Mouse (Mus musculus): ENCODE results near the gene Ecm2. TPM values are rescaled to one million over a fixed set of nuclear protein-coding genes. Genes with fewer than 3 reads are reported as not detected.

Ecm2 gene
- polyA plus RNA-seq (2015; fragmentation: Nextera tagmentation; extraction: Ambion mirVana), result 5.0 and 5.8 TPM in 2 replicates

GRCm38 (mm10) chr13:49504510-49504909 is at the start of gene Ecm2:
Ecm2 (plus strand) TSS chr13:49504810.
- Histone ChIP-seq H3K4me3 (ENCODE audit: low read length) (peak within 1 kb of the TSS; percentile 18), H3K4me1 (ENCODE audit: control insufficient read depth, insufficient read depth, low read length) (no peaks in the 10 kb centered on the region), H3K4me2 (ENCODE audit: low read depth, low read length) (peak within 1 kb of the TSS; percentile 47), H3K27me3 (ENCODE audit: control insufficient read depth, insufficient read depth, low read length) (no peaks in the 10 kb centered on the region), H3K9ac (ENCODE audit: low read length) (no peak within 1 kb of the TSS), H3K9me3 (replicated peaks; ENCODE audit: control insufficient read depth, low read length) (no peaks in the 10 kb centered on the region), H3K36me3 (ENCODE audit: control insufficient read depth, insufficient read depth) (no peaks in the 10 kb centered on the region), H3K27ac (ENCODE audit: low read length) (peak within 1 kb of the TSS; percentile 14; the same call in 1 of the 2 replicates)
- 61% methylated on average over 4 of the region's 4 CpGs for WGBS
- no peak for ATAC-seq (replicated peaks; ENCODE audit: extremely low read depth, insufficient read depth, low FRiP score)

- Histone ChIP-seq H3K27me3 (ENCODE audit: control insufficient read depth, insufficient read depth, low read length) (no peaks in the 10 kb centered on the region), H3K36me3 (ENCODE audit: control insufficient read depth, insufficient read depth) (peaks cover 10% of the 10 kb centered on the region), H3K4me2 (ENCODE audit: low read depth, low read length) (no peak overlapping the region), H3K4me1 (ENCODE audit: control insufficient read depth, insufficient read depth, low read length) (no peaks in the 10 kb centered on the region), H3K9me3 (replicated peaks; ENCODE audit: control insufficient read depth, low read length) (no peaks in the 10 kb centered on the region), H3K4me3 (ENCODE audit: low read length) (no peak overlapping the region), H3K27ac (ENCODE audit: low read length) (peak overlapping the region; percentile 54), H3K9ac (ENCODE audit: low read length) (no peak overlapping the region)
- WGBS, result 80% methylated on average over 4 of the region's 4 CpGs
- no peak for ATAC-seq (replicated peaks; ENCODE audit: extremely low read depth, insufficient read depth, low FRiP score)
Observed at GRCm38 (mm10) chr13:49460276-49460675, 44.3 kb upstream of the Ecm2 start.

- ATAC-seq (replicated peaks; ENCODE audit: extremely low read depth, insufficient read depth, low FRiP score), result no peak
- 80% methylated on average over 5 of the region's 5 CpGs for WGBS
- Histone ChIP-seq H3K27me3 (ENCODE audit: control insufficient read depth, insufficient read depth, low read length) (no peaks in the 10 kb centered on the region), H3K27ac (ENCODE audit: low read length) (peak overlapping the region; percentile 54), H3K4me3 (ENCODE audit: low read length) (no peak overlapping the region), H3K9ac (ENCODE audit: low read length) (no peak overlapping the region), H3K36me3 (ENCODE audit: control insufficient read depth, insufficient read depth) (peaks cover 10% of the 10 kb centered on the region), H3K9me3 (replicated peaks; ENCODE audit: control insufficient read depth, low read length) (no peaks in the 10 kb centered on the region), H3K4me1 (ENCODE audit: control insufficient read depth, insufficient read depth, low read length) (no peaks in the 10 kb centered on the region), H3K4me2 (ENCODE audit: low read depth, low read length) (no peak overlapping the region)
Observed at GRCm38 (mm10) chr13:49460692-49461414, 43.8 kb upstream of the Ecm2 start.

GRCm38 (mm10) chr13:49461458-49462132 is 43.0 kb upstream of the Ecm2 start:
- no peaks in the 10 kb centered on the region for H3K27me3 ChIP-seq (ENCODE audit: control insufficient read depth, insufficient read depth, low read length)
- peaks cover 10% of the 10 kb centered on the region for H3K36me3 ChIP-seq (ENCODE audit: control insufficient read depth, insufficient read depth)
- ATAC-seq (replicated peaks; ENCODE audit: extremely low read depth, insufficient read depth, low FRiP score), result 0 out of 2 replicates have a peak, but pooled peaks have one; percentile 28
- H3K27ac ChIP-seq (ENCODE audit: low read length), result no peak overlapping the region; the same call in none of the 2 replicates
- H3K4me2 ChIP-seq (ENCODE audit: low read depth, low read length), result no peak overlapping the region
- H3K4me1 ChIP-seq (ENCODE audit: control insufficient read depth, insufficient read depth, low read length), result no peaks in the 10 kb centered on the region
- H3K4me3 ChIP-seq (ENCODE audit: low read length), result no peak overlapping the region
- no peak overlapping the region for H3K9ac ChIP-seq (ENCODE audit: low read length)
- 79% methylated on average over 15 of the region's 15 CpGs for WGBS
- no peaks in the 10 kb centered on the region for H3K9me3 ChIP-seq (replicated peaks; ENCODE audit: control insufficient read depth, low read length)

GRCm38 (mm10) chr13:49462921-49463320 is 41.7 kb upstream of the Ecm2 start:
- no peak for ATAC-seq (replicated peaks; ENCODE audit: extremely low read depth, insufficient read depth, low FRiP score)
- Histone ChIP-seq H3K27me3 (ENCODE audit: control insufficient read depth, insufficient read depth, low read length) (no peaks in the 10 kb centered on the region), H3K4me3 (ENCODE audit: low read length) (no peak overlapping the region), H3K36me3 (ENCODE audit: control insufficient read depth, insufficient read depth) (peaks cover 10% of the 10 kb centered on the region), H3K9ac (ENCODE audit: low read length) (no peak overlapping the region), H3K27ac (ENCODE audit: low read length) (no peak overlapping the region), H3K9me3 (replicated peaks; ENCODE audit: control insufficient read depth, low read length) (no peaks in the 10 kb centered on the region), H3K4me1 (ENCODE audit: control insufficient read depth, insufficient read depth, low read length) (no peaks in the 10 kb centered on the region), H3K4me2 (ENCODE audit: low read depth, low read length) (no peak overlapping the region)
- 94% methylated on average over 2 of the region's 2 CpGs for WGBS

- Histone ChIP-seq H3K4me2 (ENCODE audit: low read depth, low read length) (no peak overlapping the region), H3K9ac (ENCODE audit: low read length) (no peak overlapping the region), H3K27me3 (ENCODE audit: control insufficient read depth, insufficient read depth, low read length) (no peaks in the 10 kb centered on the region), H3K27ac (ENCODE audit: low read length) (no peak overlapping the region), H3K4me3 (ENCODE audit: low read length) (no peak overlapping the region), H3K9me3 (replicated peaks; ENCODE audit: control insufficient read depth, low read length) (no peaks in the 10 kb centered on the region), H3K36me3 (ENCODE audit: control insufficient read depth, insufficient read depth) (peaks cover 10% of the 10 kb centered on the region), H3K4me1 (ENCODE audit: control insufficient read depth, insufficient read depth, low read length) (peaks cover 5% of the 10 kb centered on the region; the same call in 1 of the 2 replicates)
- WGBS, result 87% methylated on average over 4 of the region's 4 CpGs
- no peak for ATAC-seq (replicated peaks; ENCODE audit: extremely low read depth, insufficient read depth, low FRiP score)
Observed at GRCm38 (mm10) chr13:49465875-49466274, 38.7 kb upstream of the Ecm2 start.

- H3K4me3 ChIP-seq (ENCODE audit: low read length), result no peak overlapping the region
- H3K36me3 ChIP-seq (ENCODE audit: control insufficient read depth, insufficient read depth), result peaks cover 8% of the 10 kb centered on the region
- H3K4me2 ChIP-seq (ENCODE audit: low read depth, low read length), result no peak overlapping the region
- no peak for ATAC-seq (replicated peaks; ENCODE audit: extremely low read depth, insufficient read depth, low FRiP score)
- no peaks in the 10 kb centered on the region for H3K27me3 ChIP-seq (ENCODE audit: control insufficient read depth, insufficient read depth, low read length)
- 68% methylated on average over 11 of the region's 11 CpGs for WGBS
- no peak overlapping the region for H3K9ac ChIP-seq (ENCODE audit: low read length)
- H3K27ac ChIP-seq (ENCODE audit: low read length), result peak overlapping the region; percentile 62
- H3K4me1 ChIP-seq (ENCODE audit: control insufficient read depth, insufficient read depth, low read length), result peaks cover 7% of the 10 kb centered on the region; the same call in 1 of the 2 replicates
- H3K9me3 ChIP-seq (replicated peaks; ENCODE audit: control insufficient read depth, low read length), result no peaks in the 10 kb centered on the region
Observed at GRCm38 (mm10) chr13:49466393-49467075, 38.1 kb upstream of the Ecm2 start.

- 68% methylated on average over 2 of the region's 2 CpGs for WGBS
- no peak for ATAC-seq (replicated peaks; ENCODE audit: extremely low read depth, insufficient read depth, low FRiP score)
- H3K4me3 ChIP-seq (ENCODE audit: low read length), result no peak overlapping the region
- H3K4me1 ChIP-seq (ENCODE audit: control insufficient read depth, insufficient read depth, low read length), result peaks cover 7% of the 10 kb centered on the region; the same call in 1 of the 2 replicates
- peaks cover 7% of the 10 kb centered on the region for H3K36me3 ChIP-seq (ENCODE audit: control insufficient read depth, insufficient read depth)
- H3K9me3 ChIP-seq (replicated peaks; ENCODE audit: control insufficient read depth, low read length), result no peaks in the 10 kb centered on the region
- H3K4me2 ChIP-seq (ENCODE audit: low read depth, low read length), result no peak overlapping the region
- no peak overlapping the region for H3K9ac ChIP-seq (ENCODE audit: low read length)
- 0 out of 2 replicates have a peak overlapping the region, but pooled peaks have one; percentile 5 for H3K27ac ChIP-seq (ENCODE audit: low read length)
- no peaks in the 10 kb centered on the region for H3K27me3 ChIP-seq (ENCODE audit: control insufficient read depth, insufficient read depth, low read length)
Observed at GRCm38 (mm10) chr13:49467585-49467984, 37.0 kb upstream of the Ecm2 start.

All from heart, embryonic 16.5 days (tissue).